Mouse (Mus musculus) embryonic facial prominence, embryonic 14.5 days (tissue): ENCODE measurements around the gene Gbp7. TPM values are rescaled to one million over a fixed set of nuclear protein-coding genes. Genes with fewer than 3 reads are reported as not detected.
"Not testable (repeated sequence)": the region's sequence is repeated elsewhere in the genome, so short reads cannot be mapped to it uniquely, and the experiment has no call there.

Experiments used
- ATAC-seq: fragments of 200-750 bp; cut with Nextera tagmentation; 2 replicates; pipeline ENCODE4 v1.8.0; 2017; ENCODE audit warnings: low read depth, moderate number of reproducible peaks, moderate TSS enrichment
- DNase-seq: peaks from one replicate; pipeline ENCODE4 v3.0.0-alpha.2; 2015; ENCODE audit warnings: low spot score
- H3K27ac ChIP-seq: fragments of 300-500 bp; sonication (generic); replicated peaks from 2 replicates; pipeline ENCODE4 v1.5.1; 2014; ENCODE audit warnings: low read depth, mild to moderate bottlenecking, low read length, moderate library complexity
- H3K27me3 ChIP-seq: fragments of 300-500 bp; sonication (generic); replicated peaks from 2 replicates; pipeline ENCODE4 v1.6.1; 2014; ENCODE audit warnings: low read length; ENCODE audit not compliant: control insufficient read depth, insufficient read depth
- H3K36me3 ChIP-seq: fragments of 300-500 bp; sonication (generic); 2 replicates; pipeline ENCODE4 v1.6.1; 2014; ENCODE audit warnings: low read length, mixed read lengths; ENCODE audit not compliant: control insufficient read depth, insufficient read depth
- H3K4me1 ChIP-seq: fragments of 300-500 bp; sonication (generic); 2 replicates; pipeline ENCODE4 v1.6.1; 2014; ENCODE audit warnings: antibody characterized with exemption, low read length; ENCODE audit not compliant: control insufficient read depth, insufficient read depth
- H3K4me2 ChIP-seq: fragments of 300-500 bp; sonication (generic); 2 replicates; pipeline ENCODE4 v1.6.1; 2014; ENCODE audit warnings: low read depth, mild to moderate bottlenecking, low read length, moderate library complexity, mixed read lengths
- H3K4me3 ChIP-seq: fragments of 300-500 bp; sonication (generic); 2 replicates; pipeline ENCODE4 v1.5.1; 2014; ENCODE audit warnings: low read depth, mild to moderate bottlenecking, low read length
- H3K9ac ChIP-seq: fragments of 300-500 bp; sonication (generic); 2 replicates; pipeline ENCODE4 v1.6.1; 2014; ENCODE audit warnings: low read depth, mild to moderate bottlenecking, low read length, moderate library complexity, mixed read lengths
- H3K9me3 ChIP-seq: fragments of 300-500 bp; sonication (generic); 2 replicates; pipeline ENCODE4 v1.6.1; 2016; ENCODE audit warnings: low read length; ENCODE audit not compliant: control insufficient read depth
- WGBS: fragments of 180-500 bp; shearing (Covaris S2); extraction: QIAGEN DNeasy Blood & Tissue Kit; methylation state at CpG from one replicate; pipeline ENCODE4 v1.1.7; 2014; 5-methylcytosine and 5-hydroxymethylcytosine counted together
- polyA plus RNA-seq: library from polyadenylated mRNA; unstranded; fragments of >200 nt; fragmentation: Nextera tagmentation; extraction: Ambion mirVana; gene quantifications from 2 replicates; pipeline ENCODE4 v1.2.1, GENCODE M21; 2014

Gene Gbp7
- polyA plus RNA-seq, 1 experiment from 2014 or later = 4.4 TPM

GRCm38 (mm10) chr3:142554601-142555000 is 24.5 kb downstream of the Gbp7 start:
- Histone ChIP-seq H3K9ac (no peak overlapping the region), H3K27me3 (no peaks in the 10 kb centered on the region), H3K9me3 (no peaks in the 10 kb centered on the region), H3K4me1 (no peaks in the 10 kb centered on the region), H3K4me2 (no peak overlapping the region), H3K36me3 (no peaks in the 10 kb centered on the region), H3K4me3 (no peak overlapping the region), H3K27ac (no peak overlapping the region)
- WGBS = 79% methylated on average over 1 of the region's 1 CpGs
- ATAC-seq (no peak), DNase-seq (no peak)

- Histone ChIP-seq H3K27me3 (no peaks in the 10 kb centered on the region), H3K4me1 (no peaks in the 10 kb centered on the region), H3K4me2 (no peak overlapping the region), H3K27ac (no peak overlapping the region), H3K36me3 (no peaks in the 10 kb centered on the region), H3K9me3 (no peaks in the 10 kb centered on the region), H3K4me3 (no peak overlapping the region), H3K9ac (no peak overlapping the region)
- ATAC-seq (no peak), DNase-seq (no peak)
- 92% methylated on average over 11 of the region's 11 CpGs for WGBS
Measured at GRCm38 (mm10) chr3:142555623-142556022, 25.5 kb downstream of the Gbp7 start.

- Histone ChIP-seq H3K9ac (peak within 1 kb of the TSS; percentile 9; the same call in 1 of the 2 replicates), H3K4me2 (peak within 1 kb of the TSS; percentile 44), H3K36me3 (no peaks in the 10 kb centered on the region), H3K4me1 (no peaks in the 10 kb centered on the region), H3K9me3 (no peaks in the 10 kb centered on the region), H3K27me3 (no peaks in the 10 kb centered on the region), H3K4me3 (peak within 1 kb of the TSS; percentile 31), H3K27ac (no peak within 1 kb of the TSS)
- WGBS = 26% methylated on average over 3 of the region's 3 CpGs
- DNase-seq (no peak), ATAC-seq (no peak)
Measured at GRCm38 (mm10) chr3:142559632-142560228, 29.6 kb downstream of the Gbp7 start, which contains the start of gene Gbp3. Gbp3 (plus strand) TSS chr3:142560026.

GRCm38 (mm10) chr3:142560296-142560948 is 30.3 kb downstream of the Gbp7 start:
- peak overlapping the region; percentile 9; the same call in 1 of the 2 replicates for H3K9ac ChIP-seq

GRCm38 (mm10) chr3:142561045-142561646 is 31.0 kb downstream of the Gbp7 start:
- H3K36me3 ChIP-seq = no peaks in the 10 kb centered on the region
- WGBS = 88% methylated on average over 14 of the region's 14 CpGs
- no peak overlapping the region for H3K4me3 ChIP-seq
- no peak overlapping the region for H3K27ac ChIP-seq
- DNase-seq = no peak
- no peaks in the 10 kb centered on the region for H3K9me3 ChIP-seq
- ATAC-seq = no peak
- H3K9ac ChIP-seq = no peak overlapping the region
- H3K4me2 ChIP-seq = peak overlapping the region; percentile 44; the same call in 1 of the 2 replicates
- no peaks in the 10 kb centered on the region for H3K27me3 ChIP-seq
- H3K4me1 ChIP-seq = no peaks in the 10 kb centered on the region

More at GRCm38 (mm10) chr3:142560296-142560948, 30.3 kb downstream of the Gbp7 start:
- Histone ChIP-seq H3K27ac (no peak overlapping the region), H3K4me3 (peak overlapping the region; percentile 31), H3K36me3 (no peaks in the 10 kb centered on the region), H3K4me2 (peak overlapping the region; percentile 44), H3K4me1 (no peaks in the 10 kb centered on the region), H3K9me3 (no peaks in the 10 kb centered on the region), H3K27me3 (no peaks in the 10 kb centered on the region)
- peak; percentile 82 for ATAC-seq
- WGBS = 9% methylated on average over 12 of the region's 12 CpGs
- DNase-seq = peak; percentile 90

GRCm38 (mm10) chr3:142561666-142562065 is 31.5 kb downstream of the Gbp7 start:
- Histone ChIP-seq H3K4me3 (no peak overlapping the region), H3K27me3 (no peaks in the 10 kb centered on the region)

GRCm38 (mm10) chr3:142567490-142567889 is 37.3 kb downstream of the Gbp7 start:
- not testable (repeated sequence) for DNase-seq, H3K36me3 ChIP-seq, H3K4me3 ChIP-seq, H3K9me3 ChIP-seq, H3K4me2 ChIP-seq, ATAC-seq, H3K27me3 ChIP-seq, H3K27ac ChIP-seq, H3K4me1 ChIP-seq, H3K9ac ChIP-seq
- 66% methylated on average over 5 of the region's 5 CpGs for WGBS

More at GRCm38 (mm10) chr3:142561666-142562065, 31.5 kb downstream of the Gbp7 start:
- Histone ChIP-seq H3K9me3 (no peaks in the 10 kb centered on the region), H3K4me2 (no peak overlapping the region), H3K4me1 (no peaks in the 10 kb centered on the region), H3K27ac (no peak overlapping the region), H3K9ac (no peak overlapping the region), H3K36me3 (no peaks in the 10 kb centered on the region)
- no peak for ATAC-seq
- 83% methylated on average over 7 of the region's 7 CpGs for WGBS
- DNase-seq = no peak

GRCm38 (mm10) chr3:142570738-142571137 is 40.6 kb downstream of the Gbp7 start:
- Histone ChIP-seq H3K9me3 (no peaks in the 10 kb centered on the region), H3K27ac (no peak overlapping the region), H3K4me1 (no peaks in the 10 kb centered on the region), H3K4me3 (no peak overlapping the region), H3K27me3 (no peaks in the 10 kb centered on the region), H3K4me2 (no peak overlapping the region), H3K9ac (no peak overlapping the region), H3K36me3 (no peaks in the 10 kb centered on the region)
- no peak for DNase-seq
- ATAC-seq = no peak
- WGBS = 78% methylated on average over 4 of the region's 4 CpGs
